Mouse (Mus musculus) embryonic facial prominence, embryonic 10.5 days (tissue): ENCODE results near the gene Syk. TPM values are rescaled to one million over a fixed set of nuclear protein-coding genes. Genes with fewer than 3 reads are reported as not detected.

Source experiments
- DNase-seq: peaks from one replicate; pipeline ENCODE4 v3.0.0-alpha.2; 2017; ENCODE audit warnings: low spot score
- H3K27ac ChIP-seq: fragments of 300-500 bp; sonication (generic); replicated peaks from 2 replicates; pipeline ENCODE4 v1.5.1; 2016; ENCODE audit warnings: mild to moderate bottlenecking
- H3K27me3 ChIP-seq: fragments of 300-500 bp; sonication (generic); replicated peaks from 2 replicates; pipeline ENCODE4 v1.6.1; 2016; ENCODE audit warnings: low read depth, mild to moderate bottlenecking; ENCODE audit not compliant: poor library complexity, severe bottlenecking
- H3K36me3 ChIP-seq: fragments of 300-500 bp; sonication (generic); replicated peaks from 2 replicates; pipeline ENCODE4 v1.6.1; 2016; ENCODE audit warnings: mild to moderate bottlenecking, moderate library complexity
- H3K4me1 ChIP-seq: fragments of 300-500 bp; sonication (generic); 2 replicates; pipeline ENCODE4 v1.6.1; 2016
- H3K4me3 ChIP-seq: fragments of 300-500 bp; sonication (generic); 2 replicates; pipeline ENCODE4 v1.5.1; 2016; ENCODE audit warnings: mild to moderate bottlenecking, moderate library complexity
- H3K9me3 ChIP-seq: fragments of 300-500 bp; sonication (generic); 2 replicates; pipeline ENCODE4 v1.6.1; 2016; ENCODE audit warnings: mild to moderate bottlenecking
- WGBS: fragments of 180-500 bp; shearing (Covaris S2); methylation state at CpG from one replicate; pipeline ENCODE4 v1.1.7; 2016; 5-methylcytosine and 5-hydroxymethylcytosine counted together
- polyA plus RNA-seq: library from polyadenylated mRNA; unstranded; fragments of >200 nt; fragmentation: Nextera tagmentation; extraction: Ambion mirVana; gene quantifications from 2 replicates; pipeline ENCODE4 v1.2.1, GENCODE M21; 2016

Gene Syk
- 2.2 and 2.8 TPM in 2 replicates for polyA plus RNA-seq

DNA sequence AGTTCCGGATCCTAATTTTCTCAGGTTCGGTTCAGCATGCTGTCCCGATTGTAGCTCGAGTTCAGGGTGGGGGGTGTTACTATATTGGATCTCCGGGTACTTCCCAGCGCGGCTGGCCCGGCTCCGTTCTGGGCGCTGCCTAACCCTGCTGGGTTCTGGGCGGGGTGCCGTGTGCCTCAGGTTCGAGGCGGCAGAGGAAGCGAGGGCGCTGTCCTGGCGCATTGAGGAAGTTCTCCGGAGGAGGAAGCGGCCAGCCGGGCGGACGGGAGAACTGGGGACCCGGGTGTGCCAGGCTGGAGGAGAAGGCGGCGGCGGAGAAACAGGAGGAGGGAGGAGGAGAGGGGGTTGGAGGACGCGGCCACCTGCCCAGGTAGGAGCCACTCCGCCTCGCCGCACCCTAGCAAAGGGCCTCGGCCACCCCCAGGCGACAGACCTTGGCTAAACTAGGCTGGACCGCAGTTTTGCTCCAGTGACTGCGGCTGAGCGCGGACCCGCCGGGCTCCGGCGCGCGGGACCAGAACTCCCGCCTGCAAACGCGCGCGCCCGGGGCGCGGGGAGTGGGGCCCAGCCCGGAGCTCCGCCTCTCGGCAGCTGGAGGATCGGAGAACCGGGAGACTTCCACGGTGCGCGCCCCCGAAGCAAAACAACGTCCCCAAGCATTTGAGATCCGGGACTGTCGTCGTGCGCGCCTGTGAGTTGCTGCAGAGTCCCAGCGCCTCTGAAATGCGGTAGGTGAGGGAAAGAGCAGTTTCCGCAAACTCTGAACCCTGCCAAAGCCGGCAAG is at the start of gene Syk:
Syk (plus strand) TSS at position 296 of the 784 bp plus-strand sequence.
- peaks cover 12% of the 10 kb centered on the region for H3K4me1 ChIP-seq
- peak within 1 kb of the TSS; percentile 81 for H3K27ac ChIP-seq
- DNase-seq, result peak; percentile 77
- H3K27me3 ChIP-seq, result peaks cover 44% of the 10 kb centered on the region
- H3K4me3 ChIP-seq, result peak within 1 kb of the TSS; percentile 77
- no peaks in the 10 kb centered on the region for H3K36me3 ChIP-seq
- H3K9me3 ChIP-seq, result no peaks in the 10 kb centered on the region
- under 1% methylated on average over 70 of the region's 70 CpGs for WGBS

DNA sequence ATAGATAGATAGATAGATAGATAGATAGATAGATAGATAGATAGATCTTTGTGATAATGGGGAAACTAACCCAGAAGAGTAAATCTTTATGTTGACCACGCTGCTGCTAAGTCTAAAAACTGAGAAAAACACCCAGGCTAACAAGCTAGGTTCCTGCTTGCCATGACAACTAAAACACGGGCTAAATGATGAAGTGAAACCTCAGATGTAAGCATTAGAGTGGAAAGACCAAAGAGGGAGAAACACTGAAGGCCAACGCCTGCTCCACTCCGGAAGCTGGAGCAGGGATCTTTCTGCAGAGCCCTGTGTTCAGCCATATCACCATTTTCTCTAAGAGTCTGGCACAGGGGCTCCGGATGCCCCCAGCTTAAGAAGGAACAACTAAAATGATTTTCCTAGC is 49.3 kb upstream of the Syk start:
- Histone ChIP-seq H3K4me3 (no peak overlapping the region), H3K4me1 (peaks cover 8% of the 10 kb centered on the region), H3K27ac (no peak overlapping the region), H3K36me3 (no peaks in the 10 kb centered on the region), H3K9me3 (peaks cover 4% of the 10 kb centered on the region; the same call in 1 of the 2 replicates), H3K27me3 (peaks cover 49% of the 10 kb centered on the region)
- no peak for DNase-seq
- WGBS, result 88% methylated on average over 5 of the region's 5 CpGs

DNA sequence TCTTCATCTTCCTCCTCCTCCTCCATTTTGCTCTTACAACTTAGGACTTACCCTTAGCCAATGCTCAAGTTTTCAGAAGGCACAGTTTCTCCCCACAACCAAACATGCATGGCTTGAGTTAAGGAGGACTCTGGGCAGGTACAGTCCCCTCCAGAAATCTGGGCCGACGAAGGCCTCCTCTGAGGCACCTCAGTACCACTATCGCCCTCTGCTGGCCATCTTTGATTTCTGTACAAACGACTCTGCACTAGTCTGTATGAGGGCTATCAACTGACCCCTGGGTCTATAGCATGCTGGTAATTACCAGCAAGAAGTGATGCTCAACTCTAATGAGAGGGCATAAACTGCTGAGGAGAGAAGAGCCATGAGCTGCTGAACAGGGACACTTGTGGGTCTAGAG is 47.4 kb upstream of the Syk start:
- Histone ChIP-seq H3K4me1 (peaks cover 1% of the 10 kb centered on the region), H3K27ac (no peak overlapping the region), H3K9me3 (peaks cover 4% of the 10 kb centered on the region; the same call in 1 of the 2 replicates), H3K4me3 (no peak overlapping the region), H3K36me3 (no peaks in the 10 kb centered on the region), H3K27me3 (peaks cover 30% of the 10 kb centered on the region)
- DNase-seq, result peak; percentile 74
- WGBS, result 9% methylated on average over 4 of the region's 4 CpGs

DNA sequence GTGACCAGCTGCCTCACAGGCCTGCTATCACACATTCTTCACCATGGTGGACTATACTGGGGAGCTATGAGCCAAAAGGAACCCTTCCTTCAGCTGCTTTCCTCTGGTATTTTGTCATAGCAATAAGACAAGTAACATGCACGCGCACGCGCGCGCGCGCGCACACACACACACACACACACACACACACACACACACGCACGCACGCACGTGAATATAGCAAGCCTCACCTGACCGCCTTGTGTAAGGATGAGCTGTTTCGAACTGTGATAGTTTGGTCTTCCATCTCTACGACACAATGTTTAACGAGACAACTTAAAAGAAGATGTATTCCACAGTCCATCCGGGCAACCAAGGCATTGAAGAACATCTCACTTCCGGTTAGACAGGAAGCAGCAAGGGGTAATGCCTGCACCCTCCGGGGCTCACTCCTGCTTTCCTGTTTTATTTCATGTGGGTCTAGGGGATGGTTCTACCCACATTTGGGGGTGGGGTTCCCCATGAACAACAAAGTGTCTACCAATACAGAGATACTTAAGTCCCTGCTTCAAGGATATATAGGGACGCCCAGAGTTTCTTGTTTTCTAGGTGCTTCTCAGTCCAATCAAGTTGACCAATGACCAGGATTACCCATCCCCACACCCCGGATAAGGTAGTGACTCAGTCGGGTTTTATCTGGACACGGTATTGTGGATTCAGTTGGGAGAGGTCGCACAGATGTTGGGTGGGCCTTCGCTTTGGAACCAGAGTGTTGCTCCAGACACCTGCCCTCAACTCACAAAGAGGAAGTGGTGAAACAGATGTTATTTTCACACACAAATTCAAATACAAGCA is 45.0 kb upstream of the Syk start:
- Histone ChIP-seq H3K4me3 (no peak overlapping the region), H3K27me3 (peaks cover 20% of the 10 kb centered on the region; the same call in 1 of the 2 replicates), H3K36me3 (no peaks in the 10 kb centered on the region), H3K27ac (no peak overlapping the region), H3K9me3 (no peaks in the 10 kb centered on the region), H3K4me1 (no peaks in the 10 kb centered on the region)
- 93% methylated on average over 26 of the region's 26 CpGs for WGBS
- no peak for DNase-seq

DNA sequence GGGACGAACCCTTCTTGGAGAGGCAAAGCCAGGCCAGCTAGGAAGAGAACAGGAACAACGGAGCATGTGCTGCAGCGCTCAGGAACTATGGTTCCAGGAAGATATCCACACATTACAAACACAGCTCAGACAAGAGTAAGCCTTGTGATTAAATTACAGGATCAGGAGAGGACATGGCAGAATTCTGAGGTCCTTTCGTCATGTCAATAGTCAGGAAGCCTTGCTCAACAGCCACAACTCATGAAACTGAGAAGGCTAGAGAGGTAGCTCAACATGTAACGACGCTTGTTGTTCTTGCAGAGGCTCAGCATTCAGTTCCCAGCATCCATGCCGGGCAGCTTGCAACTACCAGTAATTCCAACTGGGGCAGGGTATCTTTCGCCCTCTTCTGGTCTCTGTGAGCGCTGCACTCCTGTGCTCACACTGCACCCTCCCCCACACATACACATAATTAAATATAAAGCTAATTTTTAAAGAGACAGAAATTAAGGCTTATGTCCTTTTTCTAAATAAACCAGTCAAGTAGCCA is 44.3 kb upstream of the Syk start:
- Histone ChIP-seq H3K27me3 (peaks cover 17% of the 10 kb centered on the region; the same call in 1 of the 2 replicates), H3K4me3 (no peak overlapping the region), H3K27ac (no peak overlapping the region), H3K9me3 (no peaks in the 10 kb centered on the region), H3K4me1 (no peaks in the 10 kb centered on the region), H3K36me3 (no peaks in the 10 kb centered on the region)
- 89% methylated on average over 9 of the region's 9 CpGs for WGBS
- no peak for DNase-seq

DNA sequence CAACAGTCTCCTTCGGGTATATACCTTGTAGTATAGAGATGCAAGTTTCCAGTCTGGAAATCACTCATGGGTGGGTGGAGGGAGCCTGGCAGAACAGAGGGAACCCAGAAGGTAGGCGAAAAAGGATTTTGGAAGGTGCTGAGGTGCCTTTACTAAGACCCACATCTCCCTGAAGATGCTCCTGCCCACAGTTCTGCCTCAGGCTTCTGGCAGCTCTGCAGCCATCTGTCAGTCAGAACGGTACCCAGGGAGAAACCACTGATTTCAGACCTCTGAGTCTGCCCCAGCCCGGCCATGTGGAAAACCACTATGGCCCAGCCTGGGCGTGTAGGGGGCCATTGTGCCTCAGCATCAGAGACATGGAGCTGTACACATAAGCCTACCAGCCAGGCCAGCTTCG is 43.5 kb upstream of the Syk start:
- Histone ChIP-seq H3K36me3 (no peaks in the 10 kb centered on the region), H3K4me1 (no peaks in the 10 kb centered on the region), H3K27me3 (peaks cover 9% of the 10 kb centered on the region; the same call in 1 of the 2 replicates), H3K27ac (no peak overlapping the region), H3K9me3 (no peaks in the 10 kb centered on the region), H3K4me3 (no peak overlapping the region)
- no peak for DNase-seq
- WGBS, result 86% methylated on average over 6 of the region's 6 CpGs

DNA sequence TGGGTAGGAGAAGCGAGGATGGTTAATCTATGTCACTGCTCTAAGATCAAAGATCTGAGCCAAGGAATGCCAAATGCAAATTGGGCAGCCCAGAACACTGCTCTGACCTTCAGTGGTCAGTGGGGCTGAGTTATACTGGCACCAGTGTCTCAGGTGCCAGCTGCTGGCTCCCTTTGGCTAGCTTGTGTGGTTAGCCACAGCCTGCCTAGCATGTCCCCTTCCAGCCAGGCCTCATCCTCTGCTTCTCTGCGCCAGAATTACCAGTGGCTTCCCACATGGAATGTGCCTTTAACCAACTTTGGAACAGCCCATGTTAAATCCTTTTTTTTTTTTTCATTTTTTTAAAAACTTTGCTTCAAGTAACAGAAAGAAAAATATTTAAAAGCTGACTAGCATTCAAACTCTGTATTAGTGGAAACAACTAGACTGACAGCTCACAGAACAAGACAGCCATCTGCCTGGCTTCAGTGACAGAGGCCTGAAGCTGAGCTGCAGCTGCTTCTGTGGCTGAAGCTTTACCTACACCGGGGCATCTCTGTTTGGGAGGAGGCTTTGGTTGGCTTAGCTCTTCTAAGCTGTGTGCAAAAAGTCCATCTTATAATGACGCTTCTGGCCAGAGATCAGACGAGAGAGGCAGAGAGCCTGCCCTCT is 41.5 kb upstream of the Syk start:
- 73% methylated on average over 5 of the region's 5 CpGs for WGBS
- H3K4me3 ChIP-seq, result no peak overlapping the region

DNA sequence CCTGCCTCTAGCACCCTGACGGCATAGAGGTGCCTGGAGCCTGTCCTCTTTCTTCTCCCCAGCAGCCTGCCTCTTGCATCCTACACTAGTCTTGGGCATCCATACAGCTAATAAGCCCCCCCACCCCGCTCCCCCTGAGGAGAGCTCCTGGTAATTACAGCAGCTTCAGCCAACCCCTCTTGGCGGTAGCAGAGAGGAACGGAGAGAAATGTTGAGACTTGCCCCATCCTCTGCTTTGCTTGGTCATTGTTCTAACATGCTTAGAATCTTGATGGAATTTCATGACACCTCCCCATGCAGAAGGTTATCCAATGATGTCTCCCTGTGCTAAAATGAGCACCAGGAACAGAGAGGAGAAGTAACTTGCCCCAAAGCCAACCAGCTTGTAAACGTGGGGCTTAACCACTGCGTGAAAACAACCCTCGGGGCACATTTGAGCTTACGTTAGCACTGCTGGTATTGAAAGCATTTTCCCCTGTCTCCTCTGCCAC is 40.9 kb upstream of the Syk start:
- no peaks in the 10 kb centered on the region for H3K27me3 ChIP-seq
- DNase-seq, result peak; percentile 35
- H3K9me3 ChIP-seq, result no peaks in the 10 kb centered on the region
- no peak overlapping the region for H3K27ac ChIP-seq
- no peak overlapping the region for H3K4me3 ChIP-seq
- no peaks in the 10 kb centered on the region for H3K36me3 ChIP-seq
- H3K4me1 ChIP-seq, result no peaks in the 10 kb centered on the region
- 61% methylated on average over 8 of the region's 8 CpGs for WGBS

More for the DNA sequence above, 41.5 kb upstream of the Syk start:
- Histone ChIP-seq H3K9me3 (no peaks in the 10 kb centered on the region), H3K27ac (no peak overlapping the region), H3K27me3 (no peaks in the 10 kb centered on the region), H3K36me3 (no peaks in the 10 kb centered on the region), H3K4me1 (no peaks in the 10 kb centered on the region)
- DNase-seq, result no peak

DNA sequence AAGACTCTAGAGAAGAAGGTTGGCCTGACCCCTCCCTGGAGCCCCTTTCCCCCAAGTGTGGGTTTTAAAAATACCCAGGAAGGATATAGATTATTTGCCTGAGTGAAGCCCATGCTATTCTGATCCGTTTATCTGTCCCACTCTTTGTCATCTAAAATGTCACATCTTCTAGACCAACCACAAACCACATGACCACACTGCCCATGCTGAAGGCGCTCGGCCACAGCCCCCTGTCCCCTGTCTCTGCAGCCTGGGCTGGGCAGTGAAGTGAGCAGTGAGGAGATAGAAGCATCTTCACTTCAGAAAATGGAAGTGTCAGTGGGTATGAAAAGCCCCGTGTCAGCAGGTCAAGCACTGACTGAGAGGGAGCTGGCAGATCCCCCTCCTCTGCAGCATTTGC is 40.3 kb upstream of the Syk start:
- DNase-seq, result no peak
- Histone ChIP-seq H3K27me3 (no peaks in the 10 kb centered on the region), H3K36me3 (no peaks in the 10 kb centered on the region), H3K9me3 (no peaks in the 10 kb centered on the region), H3K4me3 (no peak overlapping the region), H3K27ac (no peak overlapping the region), H3K4me1 (no peaks in the 10 kb centered on the region)
- 62% methylated on average over 4 of the region's 4 CpGs for WGBS

DNA sequence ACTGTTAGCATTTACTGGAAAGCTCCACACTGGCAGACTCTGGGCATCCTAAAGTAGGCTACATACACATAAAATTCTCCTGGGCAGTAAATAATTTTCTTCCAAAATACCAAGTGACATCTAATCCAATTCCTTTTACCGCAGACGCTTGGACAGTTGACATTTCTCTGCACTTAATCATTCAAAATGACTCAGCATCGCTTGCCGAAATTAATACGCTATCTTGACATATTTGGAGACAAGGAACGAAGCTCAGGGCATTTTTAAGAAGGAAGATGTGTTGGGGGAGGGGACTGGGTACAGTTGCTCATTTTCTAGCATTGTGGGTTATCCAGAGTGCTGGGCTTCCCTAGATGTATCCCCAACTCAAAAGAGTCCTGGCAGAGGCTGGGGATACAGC is 36.7 kb upstream of the Syk start:
- no peaks in the 10 kb centered on the region for H3K9me3 ChIP-seq
- no peaks in the 10 kb centered on the region for H3K4me1 ChIP-seq
- DNase-seq, result no peak
- no peaks in the 10 kb centered on the region for H3K36me3 ChIP-seq
- H3K27me3 ChIP-seq, result no peaks in the 10 kb centered on the region
- H3K27ac ChIP-seq, result no peak overlapping the region
- H3K4me3 ChIP-seq, result no peak overlapping the region
- WGBS, result 90% methylated on average over 6 of the region's 6 CpGs

DNA sequence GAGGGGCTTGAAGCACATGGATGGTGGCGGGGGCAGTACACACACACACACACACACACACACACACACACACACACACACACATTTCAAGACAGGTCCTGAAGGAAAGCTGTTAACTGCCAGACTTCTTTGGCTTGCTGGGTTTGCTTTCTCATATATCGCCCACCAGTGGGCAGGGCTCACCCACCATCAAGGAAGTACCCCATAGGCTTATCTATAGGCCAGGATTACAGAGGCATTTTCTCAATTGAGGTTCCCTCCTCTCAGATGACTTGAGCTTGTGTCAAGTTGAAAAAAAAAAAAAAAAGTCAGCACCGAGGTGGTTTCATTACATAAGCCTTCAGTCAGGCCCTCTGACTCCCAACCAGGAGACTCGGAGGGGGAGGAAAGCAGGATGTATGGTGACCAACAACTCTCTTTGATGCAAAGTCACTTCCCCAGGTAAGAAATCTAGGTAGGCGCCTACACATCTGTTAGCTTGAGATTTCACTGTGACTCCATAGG is 32.2 kb upstream of the Syk start:
- 77% methylated on average over 5 of the region's 5 CpGs for WGBS
- no peak for DNase-seq

DNA sequence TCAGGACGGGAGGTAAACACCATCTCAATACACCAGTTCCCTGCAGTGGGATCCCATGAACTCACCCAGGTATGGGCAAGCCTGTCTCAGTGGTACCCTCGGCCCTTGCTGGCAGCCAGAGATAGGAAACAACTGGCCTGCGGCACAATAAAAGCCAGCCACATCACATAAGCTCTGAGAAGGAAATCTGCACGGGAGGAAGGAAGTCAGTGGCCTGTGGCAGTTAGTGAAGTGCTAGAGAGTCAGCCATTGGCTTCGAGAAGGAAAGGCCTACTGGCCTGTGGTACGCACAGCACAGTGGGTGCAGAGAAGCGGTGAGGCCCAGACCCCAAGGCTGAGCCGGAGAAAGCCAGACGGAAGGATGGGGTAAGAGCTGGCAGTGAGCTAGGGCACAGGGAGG is 31.7 kb upstream of the Syk start:
- no peak overlapping the region for H3K4me3 ChIP-seq
- WGBS, result 85% methylated on average over 9 of the region's 9 CpGs
- H3K9me3 ChIP-seq, result no peaks in the 10 kb centered on the region
- no peaks in the 10 kb centered on the region for H3K4me1 ChIP-seq
- H3K27ac ChIP-seq, result no peak overlapping the region; the same call in 1 of the 2 replicates
- H3K27me3 ChIP-seq, result no peaks in the 10 kb centered on the region
- no peak for DNase-seq
- no peaks in the 10 kb centered on the region for H3K36me3 ChIP-seq

More for the DNA sequence above, 32.2 kb upstream of the Syk start:
- Histone ChIP-seq H3K4me3 (no peak overlapping the region), H3K27me3 (no peaks in the 10 kb centered on the region), H3K27ac (no peak overlapping the region), H3K4me1 (no peaks in the 10 kb centered on the region), H3K36me3 (no peaks in the 10 kb centered on the region), H3K9me3 (no peaks in the 10 kb centered on the region)
